Mouse (Mus musculus): ENCODE results near the gene Tgfbr3.

GRCm38 (mm10) chr5:107268121-107269005 is 21.1 kb downstream of the Tgfbr3 start:
- TF ChIP-seq CTCF (IDR thresholded peaks at IDR 0.05) = no peak
- TF ChIP-seq EP300 (IDR thresholded peaks at IDR 0.05) = no peak
